Mouse (Mus musculus) heart, embryonic 16.5 days (tissue): ENCODE measurements around the gene Dll1. TPM values are rescaled to one million over a fixed set of nuclear protein-coding genes. Genes with fewer than 3 reads are reported as not detected.
A peak's percentile ranks its signal among the peaks of the same experiment; 100 is the strongest.

ENCODE experiments used
- ATAC-seq: fragments of 200-750 bp; cut with Nextera tagmentation; replicated peaks from 2 replicates; pipeline ENCODE4 v1.8.0; 2017; ENCODE audit warnings: moderate number of reproducible peaks; ENCODE audit not compliant: insufficient read depth, low FRiP score; ENCODE audit errors: extremely low read depth
- H3K27ac ChIP-seq: fragments of 300-500 bp; sonication (generic); 2 replicates; pipeline ENCODE4 v1.5.1; 2014; ENCODE audit warnings: mild to moderate bottlenecking, low read length, control low read depth, moderate library complexity
- H3K27me3 ChIP-seq: fragments of 300-500 bp; sonication (generic); 2 replicates; pipeline ENCODE4 v1.6.1; 2014; ENCODE audit warnings: low read length, mixed read lengths; ENCODE audit not compliant: control insufficient read depth, insufficient read depth
- H3K36me3 ChIP-seq: fragments of 300-500 bp; sonication (generic); 2 replicates; pipeline ENCODE4 v1.6.1; 2014; ENCODE audit not compliant: control insufficient read depth, insufficient read depth
- H3K4me1 ChIP-seq: fragments of 300-500 bp; sonication (generic); 2 replicates; pipeline ENCODE4 v1.6.1; 2014; ENCODE audit warnings: low read length, mixed read lengths; ENCODE audit not compliant: control insufficient read depth, insufficient read depth
- H3K4me2 ChIP-seq: fragments of 300-500 bp; sonication (generic); 2 replicates; pipeline ENCODE4 v1.6.1; 2014; ENCODE audit warnings: low read depth, mild to moderate bottlenecking, control low read depth, low read length
- H3K4me3 ChIP-seq: fragments of 300-500 bp; sonication (generic); 2 replicates; pipeline ENCODE4 v1.5.1; 2014; ENCODE audit warnings: mild to moderate bottlenecking, control low read depth, low read length
- H3K9ac ChIP-seq: fragments of 300-500 bp; sonication (generic); 2 replicates; pipeline ENCODE4 v1.6.1; 2014; ENCODE audit warnings: low read length, control low read depth
- H3K9me3 ChIP-seq: fragments of 300-500 bp; sonication (generic); replicated peaks from 2 replicates; pipeline ENCODE4 v1.6.1; 2016; ENCODE audit warnings: low read length; ENCODE audit not compliant: control insufficient read depth
- WGBS: fragments of 180-500 bp; shearing (Covaris S2); extraction: QIAGEN DNeasy Blood & Tissue Kit; methylation state at CpG from one replicate; pipeline ENCODE4 v1.1.7; 2014; 5-methylcytosine and 5-hydroxymethylcytosine counted together
- polyA plus RNA-seq: library from polyadenylated mRNA; unstranded; fragments of >200 nt; fragmentation: Nextera tagmentation; extraction: Ambion mirVana; gene quantifications from 2 replicates; pipeline ENCODE4 v1.2.1, GENCODE M21; 2015

Gene Dll1
- polyA plus RNA-seq, 1 experiment from 2014 or later = 5.6 TPM

GRCm38 (mm10) chr17:15372931-15373652 lies 3.6 kb downstream of the Dll1 start:
- Histone ChIP-seq H3K4me3 (peak overlapping the region; percentile 66), H3K27ac (peak overlapping the region; percentile 3), H3K9me3 (no peaks in the 10 kb centered on the region), H3K4me1 (peaks cover 25% of the 10 kb centered on the region), H3K9ac (no peak overlapping the region), H3K36me3 (no peaks in the 10 kb centered on the region), H3K4me2 (peak overlapping the region; percentile 100), H3K27me3 (peaks cover 40% of the 10 kb centered on the region)
- WGBS = 59% methylated on average over 15 of the region's 15 CpGs
- 0 out of 2 replicates have a peak, but pooled peaks have one; percentile 13 for ATAC-seq

- Histone ChIP-seq H3K9ac (no peak overlapping the region), H3K9me3 (no peaks in the 10 kb centered on the region), H3K36me3 (no peaks in the 10 kb centered on the region), H3K27me3 (peaks cover 36% of the 10 kb centered on the region), H3K27ac (peak overlapping the region; percentile 39; the same call in 1 of the 2 replicates), H3K4me1 (peaks cover 19% of the 10 kb centered on the region), H3K4me2 (peak overlapping the region; percentile 25; the same call in 1 of the 2 replicates), H3K4me3 (no peak overlapping the region; the same call in 1 of the 2 replicates)
- ATAC-seq = no peak
- 53% methylated on average over 17 of the region's 17 CpGs for WGBS
These were observed 4.5 kb downstream of the Dll1 start for GRCm38 (mm10) chr17:15371967-15372835.

GRCm38 (mm10) chr17:15370401-15370800 lies 6.3 kb downstream of the Dll1 start:
- Histone ChIP-seq H3K4me3 (no peak overlapping the region), H3K4me1 (peaks cover 14% of the 10 kb centered on the region), H3K36me3 (no peaks in the 10 kb centered on the region), H3K9me3 (no peaks in the 10 kb centered on the region), H3K27me3 (peaks cover 29% of the 10 kb centered on the region), H3K27ac (no peak overlapping the region), H3K4me2 (no peak overlapping the region), H3K9ac (no peak overlapping the region)
- no peak for ATAC-seq
- WGBS = 85% methylated on average over 14 of the region's 14 CpGs

GRCm38 (mm10) chr17:15365650-15366049 lies 11.0 kb downstream of the Dll1 start:
- Histone ChIP-seq H3K27me3 (peaks cover 3% of the 10 kb centered on the region; the same call in 1 of the 2 replicates), H3K9me3 (no peaks in the 10 kb centered on the region; the same call in 1 of the 2 replicates), H3K36me3 (no peaks in the 10 kb centered on the region), H3K4me2 (no peak overlapping the region), H3K9ac (no peak overlapping the region), H3K4me1 (no peaks in the 10 kb centered on the region), H3K4me3 (no peak overlapping the region), H3K27ac (no peak overlapping the region)
- 0 out of 2 replicates have a peak, but pooled peaks have one; percentile 37 for ATAC-seq
- WGBS = 59% methylated on average over 5 of the region's 5 CpGs

- Histone ChIP-seq H3K4me1 (no peaks in the 10 kb centered on the region), H3K36me3 (no peaks in the 10 kb centered on the region), H3K4me2 (no peak overlapping the region), H3K9me3 (no peaks in the 10 kb centered on the region; the same call in 1 of the 2 replicates), H3K27me3 (0 out of 2 replicates have a peak, but pooled peaks cover 2% of the 10 kb centered on the region), H3K4me3 (no peak overlapping the region), H3K9ac (no peak overlapping the region), H3K27ac (no peak overlapping the region)
- WGBS = 55% methylated on average over 3 of the region's 3 CpGs
- no peak for ATAC-seq
These were observed 13.0 kb downstream of the Dll1 start for GRCm38 (mm10) chr17:15363656-15364055.

GRCm38 (mm10) chr17:15357071-15357470 lies 19.6 kb downstream of the Dll1 start:
- H3K27ac ChIP-seq = no peak overlapping the region
- no peaks in the 10 kb centered on the region for H3K9me3 ChIP-seq
- no peaks in the 10 kb centered on the region for H3K36me3 ChIP-seq
- H3K27me3 ChIP-seq = 0 out of 2 replicates have a peak, but pooled peaks cover 2% of the 10 kb centered on the region
- WGBS = 61% methylated on average over 3 of the region's 3 CpGs
- no peak overlapping the region for H3K4me3 ChIP-seq
- ATAC-seq = no peak
- no peaks in the 10 kb centered on the region; the same call in 1 of the 2 replicates for H3K4me1 ChIP-seq
- no peak overlapping the region for H3K9ac ChIP-seq
- H3K4me2 ChIP-seq = no peak overlapping the region

- Histone ChIP-seq H3K27ac (no peak overlapping the region), H3K36me3 (no peaks in the 10 kb centered on the region), H3K4me2 (no peak overlapping the region), H3K4me3 (no peak overlapping the region), H3K9me3 (no peaks in the 10 kb centered on the region), H3K27me3 (0 out of 2 replicates have a peak, but pooled peaks cover 2% of the 10 kb centered on the region), H3K4me1 (no peaks in the 10 kb centered on the region; the same call in 1 of the 2 replicates), H3K9ac (no peak overlapping the region)
- WGBS = 75% methylated on average over 5 of the region's 5 CpGs
- no peak for ATAC-seq
These were observed 20.1 kb downstream of the Dll1 start for GRCm38 (mm10) chr17:15356526-15356925.

GRCm38 (mm10) chr17:15355072-15355471 lies 21.6 kb downstream of the Dll1 start:
- H3K27me3 ChIP-seq = 0 out of 2 replicates have a peak, but pooled peaks cover 2% of the 10 kb centered on the region
- no peaks in the 10 kb centered on the region; the same call in 1 of the 2 replicates for H3K4me1 ChIP-seq
- H3K36me3 ChIP-seq = no peaks in the 10 kb centered on the region
- 90% methylated on average over 3 of the region's 3 CpGs for WGBS
- no peak overlapping the region for H3K4me3 ChIP-seq
- H3K27ac ChIP-seq = no peak overlapping the region
- H3K4me2 ChIP-seq = no peak overlapping the region
- no peak overlapping the region for H3K9ac ChIP-seq
- no peak for ATAC-seq
- H3K9me3 ChIP-seq = no peaks in the 10 kb centered on the region
